Mouse (Mus musculus) liver, embryonic 15.5 days (tissue): ENCODE results near the gene Pmpcb. TPM values are rescaled to one million over a fixed set of nuclear protein-coding genes. Genes with fewer than 3 reads are reported as not detected.

Experiments
- ATAC-seq: fragments of 200-750 bp; cut with Nextera tagmentation; 2 replicates; pipeline ENCODE4 v1.8.0; 2017; ENCODE audit warnings: moderate number of reproducible peaks, mild to moderate bottlenecking, moderate library complexity; ENCODE audit not compliant: insufficient read depth
- H3K27ac ChIP-seq: fragments of 300-500 bp; sonication (generic); replicated peaks from 2 replicates; pipeline ENCODE4 v1.5.1; 2015; ENCODE audit warnings: mild to moderate bottlenecking, inconsistent platforms
- H3K27me3 ChIP-seq: fragments of 300-500 bp; sonication (generic); 2 replicates; pipeline ENCODE4 v1.6.1; 2015; ENCODE audit warnings: mild to moderate bottlenecking, inconsistent platforms
- H3K36me3 ChIP-seq: fragments of 300-500 bp; sonication (generic); replicated peaks from 2 replicates; pipeline ENCODE4 v1.6.1; 2015; ENCODE audit warnings: moderate library complexity, mild to moderate bottlenecking, inconsistent platforms
- H3K4me1 ChIP-seq: fragments of 300-500 bp; sonication (generic); replicated peaks from 2 replicates; pipeline ENCODE4 v1.6.1; 2015; ENCODE audit warnings: inconsistent platforms
- H3K4me2 ChIP-seq: fragments of 300-500 bp; sonication (generic); 2 replicates; pipeline ENCODE4 v1.6.1; 2015; ENCODE audit warnings: moderate library complexity, mild to moderate bottlenecking, inconsistent platforms
- H3K4me3 ChIP-seq: fragments of 300-500 bp; sonication (generic); replicated peaks from 2 replicates; pipeline ENCODE4 v1.5.1; 2015; ENCODE audit warnings: mild to moderate bottlenecking, inconsistent platforms
- H3K9ac ChIP-seq: fragments of 300-500 bp; sonication (generic); 2 replicates; pipeline ENCODE4 v1.6.1; 2015; ENCODE audit warnings: moderate library complexity, mild to moderate bottlenecking, inconsistent platforms
- H3K9me3 ChIP-seq: fragments of 300-500 bp; sonication (generic); replicated peaks from 2 replicates; pipeline ENCODE4 v1.6.1; 2016; ENCODE audit warnings: inconsistent platforms
- WGBS: fragments of 180-500 bp; shearing (Covaris S2); methylation state at CpG from one replicate; pipeline ENCODE4 v1.1.7; 2015; ENCODE audit warnings: mixed read lengths; ENCODE audit not compliant: insufficient replicate concordance; 5-methylcytosine and 5-hydroxymethylcytosine counted together
- polyA plus RNA-seq: library from polyadenylated mRNA; unstranded; fragments of >200 nt; fragmentation: Nextera tagmentation; extraction: Ambion mirVana; gene quantifications from 2 replicates; pipeline ENCODE4 v1.2.1, GENCODE M21; 2015

Gene Pmpcb
- polyA plus RNA-seq, 1 experiment from 2014 or later = 44.4 TPM

- Histone ChIP-seq H3K36me3 (peaks cover 66% of the 10 kb centered on the region), H3K27me3 (no peaks in the 10 kb centered on the region)
- 85% methylated on average over 6 of the region's 6 CpGs for WGBS
Observed at GRCm38 (mm10) chr5:21769841-21770240, 32.9 kb downstream of the Pmpcb start.

GRCm38 (mm10) chr5:21776491-21776890, 39.5 kb downstream of the Pmpcb start:
- 88% methylated on average over 6 of the region's 6 CpGs for WGBS
- Histone ChIP-seq H3K27me3 (no peaks in the 10 kb centered on the region), H3K27ac (no peak overlapping the region), H3K4me3 (no peak overlapping the region), H3K9ac (no peak overlapping the region), H3K4me1 (no peaks in the 10 kb centered on the region), H3K9me3 (no peaks in the 10 kb centered on the region), H3K4me2 (no peak overlapping the region), H3K36me3 (peaks cover 69% of the 10 kb centered on the region)
- no peak for ATAC-seq

More at GRCm38 (mm10) chr5:21769841-21770240, 32.9 kb downstream of the Pmpcb start:
- no peaks in the 10 kb centered on the region for H3K4me1 ChIP-seq
- H3K9me3 ChIP-seq = no peaks in the 10 kb centered on the region
- no peak overlapping the region for H3K4me3 ChIP-seq
- no peak overlapping the region for H3K9ac ChIP-seq
- H3K27ac ChIP-seq = no peak overlapping the region
- H3K4me2 ChIP-seq = no peak overlapping the region
- ATAC-seq = no peak

GRCm38 (mm10) chr5:21784161-21785052, 47.5 kb downstream of the Pmpcb start:
- Histone ChIP-seq H3K27me3 (no peaks in the 10 kb centered on the region), H3K9me3 (no peaks in the 10 kb centered on the region), H3K36me3 (peaks cover 45% of the 10 kb centered on the region), H3K4me3 (peak overlapping the region; percentile 95), H3K4me2 (peak overlapping the region; percentile 99), H3K9ac (peak overlapping the region; percentile 82), H3K27ac (peak overlapping the region; percentile 74), H3K4me1 (peaks cover 30% of the 10 kb centered on the region)
- under 1% methylated on average over 51 of the region's 51 CpGs for WGBS
- ATAC-seq = peak; percentile 22

GRCm38 (mm10) chr5:21785053-21785452, 48.1 kb downstream of the Pmpcb start, which contains the start of the genes Dnajc2 and Psmc2:
Gene Dnajc2, minus strand, starts transcription at chr5:21785251.
Gene Psmc2, plus strand, starts transcription at chr5:21785283.
- 0% methylated on average over 37 of the region's 37 CpGs for WGBS
- peak within 1 kb of the TSS; percentile 99 for H3K4me2 ChIP-seq
- peak within 1 kb of the TSS; percentile 99 for H3K4me3 ChIP-seq
- peaks cover 41% of the 10 kb centered on the region for H3K36me3 ChIP-seq
- peaks cover 36% of the 10 kb centered on the region for H3K4me1 ChIP-seq
- peak within 1 kb of the TSS; percentile 93 for H3K27ac ChIP-seq
- peak; percentile 89 for ATAC-seq
- no peaks in the 10 kb centered on the region for H3K27me3 ChIP-seq
- H3K9ac ChIP-seq = peak within 1 kb of the TSS; percentile 91
- H3K9me3 ChIP-seq = no peaks in the 10 kb centered on the region

- peak overlapping the region; percentile 93 for H3K27ac ChIP-seq
- WGBS = 67% methylated on average over 7 of the region's 7 CpGs
- peak overlapping the region; percentile 99 for H3K4me2 ChIP-seq
- no peaks in the 10 kb centered on the region for H3K27me3 ChIP-seq
- H3K4me3 ChIP-seq = peak overlapping the region; percentile 99; the same call in 1 of the 2 replicates
- H3K9ac ChIP-seq = no peak overlapping the region
- ATAC-seq = no peak
- H3K4me1 ChIP-seq = peaks cover 39% of the 10 kb centered on the region
- H3K36me3 ChIP-seq = peaks cover 34% of the 10 kb centered on the region
- no peaks in the 10 kb centered on the region for H3K9me3 ChIP-seq
Observed at GRCm38 (mm10) chr5:21785776-21786175, 48.8 kb downstream of the Pmpcb start.

GRCm38 (mm10) chr5:21786258-21787185, 49.6 kb downstream of the Pmpcb start:
- Histone ChIP-seq H3K9me3 (no peaks in the 10 kb centered on the region), H3K27ac (peak overlapping the region; percentile 93), H3K36me3 (peaks cover 33% of the 10 kb centered on the region), H3K4me1 (peaks cover 42% of the 10 kb centered on the region), H3K27me3 (no peaks in the 10 kb centered on the region), H3K4me2 (peak overlapping the region; percentile 99), H3K9ac (peak overlapping the region; percentile 91), H3K4me3 (peak overlapping the region; percentile 99)
- 1% methylated on average over 51 of the region's 51 CpGs for WGBS
- ATAC-seq = peak; percentile 79

- WGBS = 20% methylated on average over 11 of the region's 11 CpGs
- peak overlapping the region; percentile 99 for H3K4me3 ChIP-seq
- H3K27me3 ChIP-seq = no peaks in the 10 kb centered on the region
- no peak for ATAC-seq
- peaks cover 42% of the 10 kb centered on the region for H3K4me1 ChIP-seq
- peak overlapping the region; percentile 91 for H3K9ac ChIP-seq
- peaks cover 31% of the 10 kb centered on the region for H3K36me3 ChIP-seq
- H3K9me3 ChIP-seq = no peaks in the 10 kb centered on the region
- H3K27ac ChIP-seq = peak overlapping the region; percentile 93
- peak overlapping the region; percentile 99 for H3K4me2 ChIP-seq
Observed at GRCm38 (mm10) chr5:21787186-21788105, 50.5 kb downstream of the Pmpcb start.

GRCm38 (mm10) chr5:21789061-21789460, 52.1 kb downstream of the Pmpcb start:
- H3K36me3 ChIP-seq = peaks cover 25% of the 10 kb centered on the region
- no peak overlapping the region for H3K4me3 ChIP-seq
- H3K9me3 ChIP-seq = no peaks in the 10 kb centered on the region
- 56% methylated on average over 5 of the region's 5 CpGs for WGBS
- H3K27ac ChIP-seq = no peak overlapping the region
- H3K27me3 ChIP-seq = no peaks in the 10 kb centered on the region
- no peak for ATAC-seq
- H3K9ac ChIP-seq = 0 out of 2 replicates have a peak overlapping the region, but pooled peaks have one; percentile 7
- H3K4me1 ChIP-seq = peaks cover 42% of the 10 kb centered on the region
- no peak overlapping the region; the same call in 1 of the 2 replicates for H3K4me2 ChIP-seq

- Histone ChIP-seq H3K4me1 (peaks cover 32% of the 10 kb centered on the region), H3K27me3 (no peaks in the 10 kb centered on the region), H3K4me2 (no peak overlapping the region), H3K4me3 (no peak overlapping the region), H3K9me3 (no peaks in the 10 kb centered on the region), H3K9ac (no peak overlapping the region), H3K36me3 (peaks cover 47% of the 10 kb centered on the region), H3K27ac (no peak overlapping the region)
- ATAC-seq = no peak
Observed at GRCm38 (mm10) chr5:21792166-21792565, 55.2 kb downstream of the Pmpcb start.

- Histone ChIP-seq H3K27ac (no peak overlapping the region), H3K4me1 (no peaks in the 10 kb centered on the region), H3K27me3 (no peaks in the 10 kb centered on the region), H3K36me3 (peaks cover 62% of the 10 kb centered on the region), H3K4me3 (no peak overlapping the region), H3K9ac (no peak overlapping the region), H3K4me2 (no peak overlapping the region), H3K9me3 (no peaks in the 10 kb centered on the region)
- no peak for ATAC-seq
- 92% methylated on average over 9 of the region's 9 CpGs for WGBS
Observed at GRCm38 (mm10) chr5:21802907-21803306, 66.0 kb downstream of the Pmpcb start.
